Mouse (Mus musculus): ENCODE data around the gene Cand1. TPM values are rescaled to one million over a fixed set of nuclear protein-coding genes. Genes with fewer than 3 reads are reported as not detected.

The Cand1 gene
- polyA plus RNA-seq, 1 experiment: 29.4 TPM

DNA sequence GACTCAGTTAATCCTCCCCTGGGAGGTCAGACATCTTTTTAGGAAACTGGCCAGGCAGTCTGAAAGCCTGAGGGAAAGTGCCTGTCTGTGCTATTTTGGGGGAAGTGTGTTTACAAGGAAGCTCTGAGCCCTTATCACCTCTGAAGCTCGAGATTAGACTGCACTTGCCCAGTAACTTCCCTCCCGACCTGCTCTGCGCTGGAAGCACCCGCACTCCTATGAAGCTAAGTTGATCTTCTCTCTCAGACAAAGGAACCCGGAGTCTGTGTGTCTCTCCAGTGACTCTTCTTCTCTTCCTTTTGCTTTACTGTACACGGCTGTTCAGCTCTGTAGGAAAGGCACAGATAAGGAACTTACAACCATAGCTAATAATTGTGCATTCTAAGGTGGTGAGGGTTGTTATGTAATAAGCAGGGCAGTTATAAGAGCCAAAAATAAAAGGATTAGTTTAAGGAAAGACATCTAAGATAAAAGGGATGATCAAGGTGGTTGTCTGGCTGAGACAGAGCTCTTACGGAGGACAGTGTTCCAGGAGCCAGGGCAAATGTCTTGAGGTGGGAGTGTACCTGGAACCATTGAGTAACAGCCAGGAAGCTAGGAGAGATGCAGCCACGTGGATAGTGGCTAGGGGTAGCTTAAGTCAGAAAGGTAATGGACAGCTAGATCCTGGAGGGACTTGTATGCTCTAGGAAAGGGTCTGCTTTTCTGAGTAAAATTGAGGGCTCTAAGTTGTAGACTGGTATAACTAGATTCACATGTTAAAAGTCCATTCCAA lies 47.1 kb downstream of the Cand1 start:
- Histone ChIP-seq H3K4me3 (replicated peaks; ENCODE audit: extremely low read depth, low read depth, low read length) (no peak overlapping the region), H3K4me1 (ENCODE audit: control insufficient read depth, insufficient read depth, low read length) (no peaks in the 10 kb centered on the region)
- WGBS: 23% methylated on average over 8 of the region's 8 CpGs
- TF ChIP-seq POLR2A (IDR thresholded peaks at IDR 0.05; ENCODE audit: borderline replicate concordance, extremely low read depth, low read depth, low read length) (no peak), CTCF (IDR thresholded peaks at IDR 0.05; ENCODE audit: insufficient read depth, low read length) (no peak)
- no peak for DNase-seq

DNA sequence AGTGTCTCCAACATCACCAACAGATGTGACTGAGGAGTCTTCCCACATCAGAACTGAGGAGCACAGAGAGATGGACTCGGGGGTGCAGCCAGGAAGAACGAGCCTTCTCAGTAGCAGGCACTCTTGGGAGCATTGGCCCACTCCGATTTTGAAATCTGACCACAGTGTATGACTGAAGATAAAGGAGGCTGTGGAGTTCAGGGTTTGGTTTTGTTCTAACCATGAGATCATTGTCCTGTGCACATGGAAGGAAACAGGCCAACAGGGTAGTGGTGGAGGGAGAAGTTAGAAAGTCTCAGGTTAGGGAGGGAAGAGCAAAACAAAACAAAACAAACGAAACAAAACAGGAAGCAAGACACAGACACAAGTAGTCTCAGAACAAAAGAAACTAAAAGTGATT lies 52.1 kb downstream of the Cand1 start:
- TF ChIP-seq CTCF (IDR thresholded peaks at IDR 0.05; ENCODE audit: insufficient read depth, low read length) (no peak), POLR2A (IDR thresholded peaks at IDR 0.05; ENCODE audit: borderline replicate concordance, extremely low read depth, low read depth, low read length) (no peak)
- WGBS: 57% methylated on average over 4 of the region's 4 CpGs
- Histone ChIP-seq H3K4me1 (ENCODE audit: control insufficient read depth, insufficient read depth, low read length) (no peaks in the 10 kb centered on the region), H3K4me3 (replicated peaks; ENCODE audit: extremely low read depth, low read depth, low read length) (no peak overlapping the region)
- no peak for DNase-seq

DNA sequence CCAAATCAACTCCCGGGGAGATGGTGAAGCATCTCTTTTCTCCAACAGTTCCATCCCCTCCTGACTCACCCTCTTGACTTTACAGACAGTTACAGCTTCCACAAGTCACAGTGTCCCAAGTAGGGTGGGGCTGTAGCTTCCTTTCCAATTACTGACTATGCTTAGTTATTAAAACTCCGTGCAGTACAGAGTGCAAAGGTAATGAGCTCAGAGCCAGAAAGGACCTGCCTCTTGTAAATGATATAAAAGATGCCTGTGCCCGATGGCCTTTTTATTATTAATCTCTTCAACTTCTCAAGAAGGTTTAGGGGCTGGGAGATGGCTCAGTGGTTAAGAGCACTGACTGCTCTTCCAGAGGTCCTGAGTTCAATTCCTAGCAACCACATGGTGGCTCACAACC lies 70.2 kb downstream of the Cand1 start:
- TF ChIP-seq POLR2A (IDR thresholded peaks at IDR 0.05; ENCODE audit: borderline replicate concordance, extremely low read depth, low read depth, low read length): no peak
- TF ChIP-seq CTCF (IDR thresholded peaks at IDR 0.05; ENCODE audit: insufficient read depth, low read length): no peak
- no peak for DNase-seq
- 85% methylated on average over 3 of the region's 3 CpGs for WGBS
- no peak overlapping the region for H3K4me3 ChIP-seq (replicated peaks; ENCODE audit: extremely low read depth, low read depth, low read length)
- no peaks in the 10 kb centered on the region for H3K4me1 ChIP-seq (ENCODE audit: control insufficient read depth, insufficient read depth, low read length)

DNA sequence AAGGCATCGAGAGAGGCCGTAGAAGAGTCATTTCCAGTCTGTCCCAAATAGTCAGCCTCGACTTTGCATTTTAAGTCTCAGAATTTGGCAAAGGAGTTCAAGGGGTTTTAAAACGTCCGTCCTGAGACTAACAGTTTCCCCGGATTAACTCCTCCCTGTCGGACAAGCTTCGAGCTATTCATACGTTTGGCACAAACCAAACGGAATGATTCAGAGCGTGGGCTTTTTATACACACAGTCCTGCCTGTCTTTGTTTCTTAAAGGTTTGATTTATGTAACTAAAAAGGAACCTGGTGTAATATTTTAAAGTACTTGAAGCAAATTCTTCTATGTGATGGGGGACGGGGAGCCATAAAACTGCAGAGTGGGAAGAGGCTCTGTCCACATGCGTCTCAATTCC lies 70.6 kb downstream of the Cand1 start:
- 79% methylated on average over 13 of the region's 13 CpGs for WGBS
- TF ChIP-seq CTCF (IDR thresholded peaks at IDR 0.05; ENCODE audit: insufficient read depth, low read length) (no peak), POLR2A (IDR thresholded peaks at IDR 0.05; ENCODE audit: borderline replicate concordance, extremely low read depth, low read depth, low read length) (no peak)
- no peak overlapping the region for H3K4me3 ChIP-seq (replicated peaks; ENCODE audit: extremely low read depth, low read depth, low read length)

DNA sequence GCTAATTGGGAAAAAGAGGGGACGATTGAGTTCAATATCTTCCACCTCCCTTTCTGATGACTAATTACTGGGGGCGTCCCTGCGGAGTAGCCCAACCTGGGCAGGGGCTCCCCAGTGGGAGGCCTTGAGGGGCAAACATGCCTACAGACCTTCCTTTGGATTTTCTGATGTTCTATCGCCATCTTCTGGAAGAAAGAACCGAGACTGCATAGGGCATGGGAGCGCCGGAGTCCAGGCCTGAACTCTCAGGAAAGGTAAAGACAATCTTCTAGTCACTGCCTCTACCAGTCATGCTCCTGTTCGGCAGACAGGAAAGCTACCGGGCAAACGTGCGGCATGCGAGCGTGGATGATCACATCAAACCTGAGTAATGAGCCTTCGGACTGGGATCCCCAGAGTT lies 71.1 kb downstream of the Cand1 start:
- TF ChIP-seq POLR2A (IDR thresholded peaks at IDR 0.05; ENCODE audit: borderline replicate concordance, extremely low read depth, low read depth, low read length) (no peak), CTCF (IDR thresholded peaks at IDR 0.05; ENCODE audit: insufficient read depth, low read length) (peak; percentile 29; the same call in 1 of the 2 replicates)
- 44% methylated on average over 14 of the region's 14 CpGs for WGBS
- no peak overlapping the region for H3K4me3 ChIP-seq (replicated peaks; ENCODE audit: extremely low read depth, low read depth, low read length)
- H3K4me1 ChIP-seq (ENCODE audit: control insufficient read depth, insufficient read depth, low read length): no peaks in the 10 kb centered on the region
- DNase-seq: no peak

More for the DNA sequence above, 70.6 kb downstream of the Cand1 start:
- no peaks in the 10 kb centered on the region for H3K4me1 ChIP-seq (ENCODE audit: control insufficient read depth, insufficient read depth, low read length)
- no peak for DNase-seq

DNA sequence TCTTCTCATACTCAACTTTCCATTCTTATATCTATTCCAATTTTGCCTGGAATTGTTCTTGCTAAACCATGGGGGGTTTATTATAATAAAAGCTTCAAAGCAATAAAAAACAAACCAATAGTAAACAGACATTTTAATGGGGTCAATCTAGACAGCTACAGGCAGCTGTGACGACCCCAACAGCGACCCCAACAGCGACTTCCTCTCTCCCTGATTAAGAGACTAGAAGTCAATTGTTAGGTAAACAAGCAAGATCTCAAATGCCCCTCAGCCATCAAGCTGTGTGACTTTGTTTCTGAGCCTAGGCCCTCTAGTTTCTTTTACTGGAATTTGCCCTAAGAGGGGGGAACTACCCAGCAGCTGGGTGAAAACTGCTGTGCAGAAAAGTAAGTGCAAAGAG lies 72.0 kb downstream of the Cand1 start:
- Histone ChIP-seq H3K4me3 (replicated peaks; ENCODE audit: extremely low read depth, low read depth, low read length) (no peak overlapping the region), H3K4me1 (ENCODE audit: control insufficient read depth, insufficient read depth, low read length) (no peaks in the 10 kb centered on the region)
- WGBS: 29% methylated on average over 3 of the region's 3 CpGs
- DNase-seq: no peak
- TF ChIP-seq POLR2A (IDR thresholded peaks at IDR 0.05; ENCODE audit: borderline replicate concordance, extremely low read depth, low read depth, low read length) (no peak), CTCF (IDR thresholded peaks at IDR 0.05; ENCODE audit: insufficient read depth, low read length) (no peak)

DNA sequence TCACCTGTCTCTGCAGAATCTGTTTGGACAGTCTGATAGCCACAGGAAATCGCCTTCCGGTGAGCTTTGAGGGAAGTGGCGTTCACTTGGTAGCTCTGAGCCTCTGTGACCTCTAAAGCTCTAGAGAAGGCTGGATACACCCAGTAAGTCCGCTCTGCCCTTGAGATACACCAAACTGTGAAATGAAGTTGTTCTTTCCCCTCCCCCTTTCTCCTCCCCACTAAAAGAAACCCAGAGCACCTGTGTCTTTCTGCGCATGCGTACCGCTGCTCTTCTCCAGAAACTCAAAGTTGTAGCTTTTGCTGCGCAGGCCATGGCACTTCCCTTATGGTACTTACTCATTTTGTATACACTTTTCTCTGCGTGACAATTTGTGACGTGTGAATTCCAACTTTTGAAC lies 74.8 kb downstream of the Cand1 start:
- Histone ChIP-seq H3K4me3 (replicated peaks; ENCODE audit: extremely low read depth, low read depth, low read length) (no peak overlapping the region), H3K4me1 (ENCODE audit: control insufficient read depth, insufficient read depth, low read length) (no peaks in the 10 kb centered on the region)
- DNase-seq: no peak
- TF ChIP-seq POLR2A (IDR thresholded peaks at IDR 0.05; ENCODE audit: borderline replicate concordance, extremely low read depth, low read depth, low read length): no peak
- no peak for TF ChIP-seq CTCF (IDR thresholded peaks at IDR 0.05; ENCODE audit: insufficient read depth, low read length)
- WGBS: 81% methylated on average over 10 of the region's 10 CpGs

DNA sequence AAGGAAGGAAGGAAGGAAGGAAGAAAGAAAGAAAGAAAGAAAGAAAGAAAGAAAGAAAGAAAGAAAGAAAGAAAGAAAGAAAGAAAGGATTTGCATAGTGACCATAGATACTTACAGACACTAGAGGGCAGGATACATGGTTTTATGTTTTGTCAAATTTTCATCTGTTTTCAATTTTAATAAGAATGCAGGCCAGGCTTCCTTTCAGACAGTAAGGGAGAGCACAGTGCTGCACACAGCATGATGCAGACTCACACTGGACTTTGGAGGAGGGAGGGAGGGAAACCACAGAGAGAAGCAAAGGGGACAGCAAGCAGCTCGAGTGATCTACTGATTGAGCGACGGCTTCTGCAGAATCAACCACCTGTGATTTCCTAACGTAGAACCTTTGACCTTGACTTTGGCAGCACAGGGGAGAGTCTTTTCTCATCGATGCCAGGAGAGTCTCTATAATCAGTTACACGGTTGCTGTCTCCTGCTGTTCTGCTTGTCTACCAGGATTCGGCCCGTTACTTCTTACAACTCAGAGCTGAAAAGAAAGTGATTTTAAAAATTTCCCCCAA lies 78.0 kb downstream of the Cand1 start:
- no peaks in the 10 kb centered on the region for H3K4me1 ChIP-seq (ENCODE audit: control insufficient read depth, insufficient read depth, low read length)
- no peak for TF ChIP-seq CTCF (IDR thresholded peaks at IDR 0.05; ENCODE audit: insufficient read depth, low read length)
- TF ChIP-seq POLR2A (IDR thresholded peaks at IDR 0.05; ENCODE audit: borderline replicate concordance, extremely low read depth, low read depth, low read length): no peak
- 61% methylated on average over 8 of the region's 8 CpGs for WGBS
- no peak for DNase-seq
- no peak overlapping the region for H3K4me3 ChIP-seq (replicated peaks; ENCODE audit: extremely low read depth, low read depth, low read length)

DNA sequence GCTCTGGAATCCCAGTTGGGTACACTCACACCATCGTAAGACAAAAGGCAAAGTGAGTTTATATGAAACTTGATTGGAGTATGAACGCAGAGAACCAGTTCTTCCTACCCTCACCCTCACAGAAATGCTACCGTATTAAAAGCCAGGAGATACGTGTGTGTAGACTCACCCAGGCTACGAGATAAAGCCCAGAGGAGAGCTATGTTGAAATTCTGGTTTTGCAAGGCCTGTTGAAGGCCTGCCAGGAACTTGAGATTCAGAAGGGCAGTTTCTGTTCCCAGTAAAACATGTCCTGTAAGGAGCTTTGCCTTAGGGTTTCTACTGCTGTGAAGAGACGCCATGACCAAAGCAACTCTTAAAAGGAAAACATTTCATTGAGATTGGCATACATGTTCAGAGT lies 79.7 kb downstream of the Cand1 start:
- Histone ChIP-seq H3K4me1 (ENCODE audit: control insufficient read depth, insufficient read depth, low read length) (no peaks in the 10 kb centered on the region), H3K4me3 (replicated peaks; ENCODE audit: extremely low read depth, low read depth, low read length) (no peak overlapping the region)
- 66% methylated on average over 6 of the region's 6 CpGs for WGBS
- TF ChIP-seq CTCF (IDR thresholded peaks at IDR 0.05; ENCODE audit: insufficient read depth, low read length) (no peak), POLR2A (IDR thresholded peaks at IDR 0.05; ENCODE audit: borderline replicate concordance, extremely low read depth, low read depth, low read length) (no peak)
- peak; percentile 56 for DNase-seq

DNA sequence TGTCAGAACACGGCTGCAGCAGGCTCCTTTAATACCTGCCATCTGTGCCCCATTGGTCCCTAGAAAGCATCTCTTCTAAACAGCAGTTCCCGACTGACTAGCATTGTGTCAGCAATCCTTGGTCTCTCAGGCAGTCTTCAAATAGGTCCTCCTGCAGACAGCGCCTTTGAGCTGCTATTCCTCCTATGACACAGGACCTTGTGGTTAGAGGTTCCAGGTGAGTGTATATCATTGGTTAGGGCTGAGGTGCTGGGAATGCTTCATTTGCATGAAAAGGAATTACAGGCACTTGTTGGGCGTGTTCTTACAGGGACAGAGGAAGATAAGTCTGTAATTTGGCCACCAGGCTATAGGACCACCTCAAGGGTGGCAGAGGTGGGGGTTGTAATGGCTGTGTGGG lies 90.6 kb downstream of the Cand1 start:
- DNase-seq: no peak
- H3K4me3 ChIP-seq (replicated peaks; ENCODE audit: extremely low read depth, low read depth, low read length): no peak overlapping the region
- H3K4me1 ChIP-seq (ENCODE audit: control insufficient read depth, insufficient read depth, low read length): no peaks in the 10 kb centered on the region
- TF ChIP-seq CTCF (IDR thresholded peaks at IDR 0.05; ENCODE audit: insufficient read depth, low read length) (no peak), POLR2A (IDR thresholded peaks at IDR 0.05; ENCODE audit: borderline replicate concordance, extremely low read depth, low read depth, low read length) (no peak)
- WGBS: 70% methylated on average over 4 of the region's 4 CpGs

Other genes with a start within 250 kb of the Cand1 start
- 1.0 and 1.3 TPM in 2 replicates for gene Grip1, start 213.8 kb upstream of the Cand1 start, polyA plus RNA-seq (2012; rRNA removed)

All from lung, adult 2 months (tissue).